Mouse (Mus musculus) right cerebral cortex, postnatal 4 days (tissue): Measurements from ENCODE around the gene Spata13.

Experiments
- DNase-seq: peaks from one replicate; pipeline ENCODE4 v3.0.0-alpha.2; 2022

Gene Spata13

DNA sequence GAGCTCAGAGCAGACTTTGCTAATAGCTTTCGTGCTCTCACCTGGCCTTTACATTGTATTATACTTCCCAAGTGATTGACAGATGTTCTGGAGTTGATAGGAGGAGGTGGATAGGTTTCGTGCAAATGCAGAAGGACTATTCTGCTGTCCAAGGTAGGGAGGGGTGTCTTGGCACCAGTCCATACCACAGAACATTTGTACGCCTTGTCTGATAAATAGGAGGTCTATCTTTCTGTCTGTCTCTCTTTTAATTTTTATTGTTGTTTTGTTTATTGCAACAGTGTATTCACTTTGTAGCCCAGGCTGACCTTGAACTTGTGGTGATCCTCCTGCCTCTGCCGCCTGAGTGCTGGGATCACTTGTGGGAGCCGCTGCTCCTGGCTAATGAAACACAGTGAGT, 163.8 kb downstream of the Spata13 start:
- no peak for DNase-seq

DNA sequence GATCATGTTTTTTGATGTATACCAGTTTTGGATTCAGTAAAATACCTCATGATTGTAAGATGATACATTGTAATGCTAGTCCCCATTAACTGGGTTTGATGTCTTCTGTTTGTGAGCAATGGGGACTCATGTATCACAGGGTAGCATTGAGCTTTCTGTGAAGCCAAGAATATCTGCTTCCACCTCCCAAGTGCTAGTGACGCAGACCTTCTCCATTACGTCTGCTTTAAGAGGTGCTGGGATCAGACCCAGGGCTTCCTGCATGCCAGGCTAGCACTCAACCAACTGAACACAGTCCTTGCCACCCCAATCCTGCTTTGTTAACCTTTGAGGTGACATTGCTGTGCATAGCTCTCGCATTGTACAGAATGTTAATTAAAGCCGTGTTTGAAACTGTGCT, 164.9 kb downstream of the Spata13 start:
- no peak for DNase-seq

DNA sequence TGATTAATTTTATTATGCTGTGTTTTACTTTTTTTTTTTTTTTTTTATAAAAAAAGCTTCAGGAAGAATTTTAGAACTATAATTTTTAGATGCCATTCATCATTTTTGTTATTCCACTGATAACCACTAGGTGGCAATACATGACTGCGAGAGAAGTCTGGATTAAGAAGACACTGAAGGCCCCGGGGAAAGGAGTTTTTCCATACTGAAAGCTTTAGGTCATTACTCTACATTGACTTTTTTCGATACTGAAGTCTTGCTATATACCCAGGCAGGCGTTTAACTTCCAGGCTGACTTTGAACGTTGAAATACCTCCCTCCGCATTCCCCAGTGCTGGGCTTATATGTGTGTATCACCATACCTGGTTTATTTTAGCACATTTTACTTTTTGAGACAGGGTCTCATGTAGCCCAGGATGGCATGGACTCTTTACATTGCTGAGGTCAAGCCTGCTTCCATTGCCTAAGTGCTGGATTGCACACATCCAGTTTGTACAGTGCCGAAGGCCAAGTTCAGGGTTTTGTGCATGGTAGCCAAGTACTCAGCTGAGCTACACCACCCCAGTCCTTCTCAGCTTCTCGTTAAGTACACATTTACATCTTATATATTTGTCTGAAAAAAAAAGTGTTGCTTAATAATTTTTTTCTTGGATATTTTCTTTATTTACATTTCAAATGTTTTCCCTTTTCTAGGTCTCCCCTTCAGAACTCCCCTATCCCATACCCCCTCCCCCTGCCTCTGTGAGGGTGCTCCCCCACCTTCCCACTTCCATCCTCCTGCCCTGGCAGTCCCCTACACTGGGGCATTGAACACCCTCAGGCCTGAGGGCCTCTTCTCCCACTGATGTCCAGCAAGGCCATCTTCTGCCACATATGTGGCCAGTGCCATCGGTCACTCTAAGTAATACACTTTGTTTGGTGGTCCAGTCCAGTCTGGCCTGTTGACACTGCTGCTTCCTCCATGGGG, 166.2 kb downstream of the Spata13 start:
- no peak for DNase-seq

DNA sequence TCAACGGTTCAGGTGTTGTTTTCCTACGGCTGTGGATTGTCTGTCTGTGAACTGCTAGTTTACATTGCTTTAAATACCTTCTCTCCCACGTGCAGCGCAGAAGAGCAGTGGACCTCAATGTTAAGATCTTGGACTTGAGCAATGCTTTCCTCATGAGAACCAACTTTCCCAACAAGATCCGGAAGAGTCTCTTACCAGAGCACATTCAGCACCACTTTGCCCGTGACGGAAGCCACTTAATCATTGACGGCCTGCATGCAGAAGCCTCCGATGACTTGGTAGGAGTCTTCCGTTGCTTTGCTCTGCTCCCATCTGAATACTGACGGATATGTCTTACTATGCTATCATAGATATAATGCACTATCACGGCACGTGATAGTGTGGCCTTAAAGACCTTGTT, 168.2 kb downstream of the Spata13 start:
- no peak for DNase-seq

DNA sequence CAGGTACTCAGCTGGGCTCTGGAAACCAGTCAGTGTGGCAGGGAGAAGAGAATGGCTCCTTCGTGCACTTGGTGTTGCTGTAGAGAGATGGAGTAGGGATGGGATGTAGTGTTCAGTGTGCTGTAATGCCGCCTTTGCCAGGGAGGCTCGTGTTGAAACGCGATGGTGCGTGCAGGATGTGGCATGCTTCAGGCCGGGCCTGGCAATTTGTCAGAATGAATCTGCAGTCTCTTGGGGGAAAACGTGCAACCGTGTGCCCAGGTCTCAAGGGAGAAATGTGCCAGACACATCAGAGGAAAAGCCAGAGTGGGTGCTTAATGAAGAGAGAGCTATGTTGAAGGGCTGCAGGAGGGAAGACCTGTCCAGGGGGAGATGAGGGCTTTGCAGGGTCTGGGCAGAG, 171.2 kb downstream of the Spata13 start:
- DNase-seq: no peak

DNA sequence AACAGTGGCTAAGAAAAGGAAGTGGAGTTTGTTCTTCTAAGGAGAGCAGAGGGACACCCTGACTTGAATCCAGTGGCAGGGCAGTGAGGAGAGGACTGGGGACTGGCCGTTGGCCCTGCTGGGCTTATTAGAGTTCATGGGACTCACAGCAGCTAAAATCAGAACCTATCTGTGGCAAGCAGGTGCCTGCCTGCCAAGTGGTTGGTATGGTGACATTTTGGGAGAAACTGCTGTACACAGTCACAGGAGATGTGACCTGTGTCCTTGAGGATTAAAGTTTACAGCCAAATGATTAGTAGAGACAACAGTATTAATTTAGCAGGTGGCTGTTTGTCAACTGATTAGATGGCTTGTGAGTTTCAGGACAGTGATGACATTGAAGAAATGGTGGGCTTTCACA, 172.1 kb downstream of the Spata13 start:
- no peak for DNase-seq

DNA sequence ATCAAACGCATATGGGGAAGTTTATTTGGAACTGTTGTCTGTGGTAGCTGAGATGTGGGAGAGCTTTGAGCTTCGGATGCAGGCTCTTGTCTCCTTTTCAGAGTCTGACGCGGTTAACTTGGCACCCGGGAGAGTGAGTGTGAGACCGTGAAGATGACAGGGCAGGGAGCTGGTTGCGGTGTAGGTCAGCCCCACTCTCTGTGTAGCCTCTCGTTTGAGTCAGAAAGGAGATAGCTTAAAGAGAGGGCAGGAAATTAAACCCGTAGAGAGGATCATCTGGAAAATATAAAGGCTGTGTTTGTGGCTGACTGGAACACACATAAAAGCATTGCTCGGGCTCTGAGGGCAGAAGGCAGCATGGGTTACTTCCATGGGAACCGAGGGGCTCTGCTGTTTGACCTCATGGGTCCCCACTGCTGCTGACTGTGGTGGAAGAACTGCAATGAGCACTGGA, 173.1 kb downstream of the Spata13 start:
- no peak for DNase-seq

DNA sequence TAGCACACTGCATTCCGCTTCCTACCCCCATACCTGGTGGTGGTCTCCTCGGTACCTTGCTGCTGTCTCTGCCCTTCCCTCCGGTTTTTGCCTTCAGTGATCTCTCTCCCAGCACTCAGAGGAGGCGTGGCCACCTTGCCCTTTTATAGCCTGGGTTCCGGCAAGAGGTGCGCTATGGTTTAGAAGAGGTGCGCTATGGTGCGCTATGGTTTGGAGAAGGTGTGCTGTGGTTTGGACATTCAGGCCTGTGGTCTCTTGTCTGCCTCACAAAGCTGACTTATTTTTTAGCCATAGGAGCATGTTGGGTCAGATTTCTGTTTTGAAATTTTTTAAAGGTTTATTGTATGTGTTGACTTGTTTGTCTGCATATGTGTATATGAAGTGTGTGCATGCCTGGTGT, 176.1 kb downstream of the Spata13 start:
- DNase-seq: no peak

DNA sequence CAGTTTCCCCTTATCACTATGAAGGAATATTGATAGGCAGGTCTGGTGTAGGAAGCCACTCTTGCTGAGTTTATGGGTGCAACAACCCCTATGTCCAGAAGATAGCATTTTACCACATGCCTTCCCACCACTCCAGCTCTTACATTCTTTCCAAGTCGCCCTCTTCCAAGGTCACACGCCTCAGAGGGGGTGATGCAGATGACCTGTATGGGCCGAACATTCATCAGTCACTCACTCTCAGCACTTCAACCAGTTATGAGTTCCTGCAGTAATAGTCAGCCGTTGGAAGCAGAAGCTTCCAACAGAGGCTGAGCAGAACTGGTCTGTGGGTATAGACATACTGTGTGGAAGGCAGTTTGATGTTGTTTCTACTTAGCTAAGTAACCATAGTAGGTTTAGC, 177.7 kb downstream of the Spata13 start:
- DNase-seq: no peak
